Mouse (Mus musculus) cerebellum, adult 18-20 months (tissue): Measurements from ENCODE around the gene Ramp3.
A peak's percentile ranks its signal among the peaks of the same experiment; 100 is the strongest.
"Not testable (repeated sequence)": the region's sequence is repeated elsewhere in the genome, so short reads cannot be mapped to it uniquely, and the experiment has no call there.

Source experiments
- DNase-seq, 2 experiments: peaks; one replicate each; pipeline ENCODE4 v3.0.0; 2021

Gene Ramp3

DNA sequence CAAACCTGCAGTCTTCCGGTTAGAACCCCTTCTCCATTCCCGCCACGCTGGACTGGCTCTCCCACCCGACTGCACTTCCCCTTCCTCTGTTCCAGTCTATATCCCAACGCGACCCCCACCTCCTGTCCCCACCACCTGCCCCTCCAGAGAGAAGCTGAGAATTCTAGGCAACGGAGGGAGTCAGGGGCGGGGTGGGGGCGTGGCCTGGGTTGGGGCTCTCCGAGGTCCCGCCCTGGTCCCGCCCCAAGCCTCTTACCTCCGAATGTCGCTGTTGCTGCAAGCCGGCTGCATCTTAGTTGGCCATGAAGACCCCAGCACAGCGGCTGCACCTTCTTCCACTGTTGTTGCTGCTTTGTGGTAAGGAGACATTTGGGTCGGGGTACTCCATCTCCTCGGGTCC, at the start of gene Ramp3:
Gene Ramp3, plus strand, starts transcription at position 251 of the 400 bp plus-strand sequence.
- DNase-seq, result peak; percentile 66 to 74

DNA sequence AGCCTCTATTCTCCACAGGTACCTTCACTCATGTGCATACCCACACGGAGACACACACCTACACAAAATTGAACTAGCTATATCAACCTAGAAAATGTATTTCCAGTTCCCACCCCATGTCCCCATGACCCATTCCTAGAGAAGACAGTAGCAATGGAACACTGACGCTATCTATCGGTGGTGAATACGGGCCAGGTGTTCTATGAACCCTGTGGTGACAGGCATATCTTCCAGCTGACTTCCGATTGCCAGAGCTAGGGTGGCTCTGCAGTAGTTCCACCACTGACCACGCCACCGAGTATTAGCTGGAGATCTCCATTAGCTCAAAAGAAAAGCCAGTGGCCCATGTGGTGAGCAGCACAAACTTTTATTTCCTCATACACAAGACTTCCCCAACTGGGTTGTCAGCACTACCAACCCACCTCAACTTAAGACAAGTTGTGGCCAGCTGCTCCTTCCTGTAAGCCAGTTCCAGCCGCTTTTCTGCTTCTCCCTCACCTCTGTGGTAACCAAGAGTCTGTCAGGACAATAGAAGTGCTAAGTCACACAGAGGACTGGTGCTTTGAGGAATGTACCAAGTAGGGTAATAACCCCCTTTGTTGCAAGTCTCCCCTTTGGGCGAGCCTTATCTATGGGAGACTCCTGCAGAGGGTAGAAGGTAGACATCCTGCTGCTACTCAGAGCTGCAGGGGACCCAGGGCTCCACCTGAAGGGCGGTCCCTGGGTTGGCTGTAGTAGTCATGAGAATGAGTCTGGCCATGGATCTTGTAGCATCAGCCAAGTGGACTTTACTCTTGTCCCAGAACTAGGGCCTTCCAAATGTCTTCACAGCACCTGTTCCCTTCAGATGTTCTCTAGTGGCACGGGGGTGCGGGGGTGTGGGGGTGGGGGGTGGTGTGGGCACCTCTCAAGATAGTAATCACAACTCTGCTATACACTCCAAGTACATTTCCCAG, 42.8 kb upstream of the Ramp3 start:
- no peak for DNase-seq

- no peak for DNase-seq
Observed at GRCm38 (mm10) chr11:6623704-6624103, 34.6 kb upstream of the Ramp3 start.

- DNase-seq, result no peak
Observed at GRCm38 (mm10) chr11:6624619-6625382, 33.5 kb upstream of the Ramp3 start.

- DNase-seq, result peak; percentile 90 to 96
Observed at GRCm38 (mm10) chr11:6625478-6626387, 32.6 kb upstream of the Ramp3 start, which contains the start of gene Tbrg4. Gene Tbrg4, minus strand, starts transcription at chr11:6626067.

- no peak for DNase-seq
Observed at GRCm38 (mm10) chr11:6626388-6626772, 31.9 kb upstream of the Ramp3 start.

DNA sequence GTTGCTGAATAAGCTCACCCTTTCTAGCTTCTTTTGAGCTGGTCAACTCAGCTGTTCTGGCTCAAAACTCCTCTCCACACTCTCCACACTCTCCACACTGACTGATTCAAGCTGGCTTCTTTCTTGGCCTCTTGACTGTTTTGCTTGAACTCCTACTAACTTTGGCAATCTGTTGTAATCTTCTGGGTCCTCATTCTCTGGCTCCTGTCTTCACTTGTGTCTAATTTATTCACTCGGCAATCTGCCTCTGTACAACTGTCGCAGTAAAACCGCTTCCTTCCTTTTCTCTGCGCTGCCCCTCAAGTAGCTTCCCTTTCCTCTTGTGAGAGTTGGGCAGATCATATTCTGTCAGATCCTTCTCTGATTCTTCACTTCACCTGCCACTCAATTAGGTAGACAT, 30.6 kb upstream of the Ramp3 start:
- no peak for DNase-seq

DNA sequence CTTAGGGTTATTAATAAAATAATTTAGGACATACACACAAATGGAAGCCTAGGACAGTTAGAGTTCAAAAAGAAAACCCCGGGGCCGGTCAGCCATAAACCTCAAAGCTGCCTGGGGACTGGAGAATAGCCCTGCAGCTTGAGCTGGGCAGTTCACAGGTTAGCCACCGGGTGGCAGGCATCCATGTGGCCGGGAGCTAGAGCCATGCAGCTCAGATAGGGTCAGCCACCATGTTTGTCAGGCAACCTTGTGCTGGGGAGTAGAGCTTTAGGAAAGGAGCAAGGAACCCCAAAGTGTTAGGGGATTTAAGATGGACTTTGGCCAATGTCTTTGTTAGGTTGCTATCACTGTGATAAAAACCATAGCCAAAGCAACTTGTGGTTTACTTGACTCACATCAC, 29.8 kb upstream of the Ramp3 start:
- DNase-seq, result peak; percentile 53 to 56

DNA sequence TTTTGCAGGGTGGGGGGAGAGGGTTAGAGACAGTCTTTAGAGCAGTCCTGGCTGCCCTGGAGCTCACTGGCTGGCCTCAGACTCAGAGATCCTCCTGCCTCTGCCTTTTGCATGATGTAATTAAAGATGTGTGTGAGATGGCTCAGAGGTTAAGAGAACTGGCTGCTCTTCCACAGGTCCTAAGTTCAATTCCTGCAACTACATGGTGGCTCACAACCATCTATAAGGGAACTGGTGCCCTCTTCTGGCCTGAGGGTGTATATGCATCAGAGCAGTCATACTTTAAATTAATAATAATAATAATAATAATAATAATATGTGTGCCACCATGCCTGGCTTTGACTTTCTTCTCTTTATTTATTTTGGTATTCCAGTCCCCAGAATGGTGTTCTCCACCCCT, 28.7 kb upstream of the Ramp3 start:
- DNase-seq, result peak; percentile 52 to 54

GRCm38 (mm10) chr11:6636150-6636549, 22.2 kb upstream of the Ramp3 start:
- DNase-seq, result no peak

DNA sequence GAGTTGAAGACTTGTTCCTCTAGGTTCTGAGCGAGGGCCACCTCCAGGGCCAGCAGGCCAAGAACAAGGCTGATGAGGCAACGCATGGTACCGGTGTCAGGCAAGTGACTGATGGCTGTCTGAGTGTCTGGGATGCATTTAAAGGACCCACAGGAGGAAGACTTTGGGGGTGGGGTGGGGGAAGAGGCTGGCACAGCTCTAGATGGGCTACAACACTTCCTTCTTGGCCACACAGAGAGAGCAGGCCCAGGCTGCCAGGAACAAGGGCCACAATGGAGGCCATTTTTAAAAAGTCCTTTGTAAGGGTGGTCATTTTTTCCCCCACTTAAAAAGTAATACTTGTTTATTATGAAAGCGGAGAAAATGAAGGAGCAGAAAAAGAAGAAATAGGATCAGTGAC, 19.8 kb upstream of the Ramp3 start, which contains the start of gene Wap:
Gene Wap, minus strand, starts transcription at position 101 of the 400 bp plus-strand sequence.
- DNase-seq, result no peak

- no peak for DNase-seq
Observed at GRCm38 (mm10) chr11:6639072-6639471, 19.2 kb upstream of the Ramp3 start.

DNA sequence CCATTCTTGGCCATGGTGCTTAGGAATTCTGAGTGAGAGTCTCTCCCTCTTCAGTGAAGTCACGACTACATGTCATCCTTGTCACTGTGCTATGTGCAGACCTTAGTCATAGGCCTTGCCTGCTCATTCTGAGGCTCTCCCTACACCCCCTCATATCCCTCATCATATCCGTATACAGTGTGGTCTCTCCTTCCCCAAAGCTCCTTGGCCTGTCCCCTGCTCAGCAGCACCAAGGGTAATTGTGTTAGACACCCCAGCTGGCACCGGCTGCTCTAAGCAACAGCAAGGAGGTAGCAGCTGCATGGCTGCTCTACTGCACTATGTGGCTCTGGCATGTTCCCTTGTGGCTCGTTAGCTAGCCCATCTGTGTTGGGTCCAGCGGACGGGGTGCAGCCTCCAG, 13.8 kb upstream of the Ramp3 start:
- no peak for DNase-seq

DNA sequence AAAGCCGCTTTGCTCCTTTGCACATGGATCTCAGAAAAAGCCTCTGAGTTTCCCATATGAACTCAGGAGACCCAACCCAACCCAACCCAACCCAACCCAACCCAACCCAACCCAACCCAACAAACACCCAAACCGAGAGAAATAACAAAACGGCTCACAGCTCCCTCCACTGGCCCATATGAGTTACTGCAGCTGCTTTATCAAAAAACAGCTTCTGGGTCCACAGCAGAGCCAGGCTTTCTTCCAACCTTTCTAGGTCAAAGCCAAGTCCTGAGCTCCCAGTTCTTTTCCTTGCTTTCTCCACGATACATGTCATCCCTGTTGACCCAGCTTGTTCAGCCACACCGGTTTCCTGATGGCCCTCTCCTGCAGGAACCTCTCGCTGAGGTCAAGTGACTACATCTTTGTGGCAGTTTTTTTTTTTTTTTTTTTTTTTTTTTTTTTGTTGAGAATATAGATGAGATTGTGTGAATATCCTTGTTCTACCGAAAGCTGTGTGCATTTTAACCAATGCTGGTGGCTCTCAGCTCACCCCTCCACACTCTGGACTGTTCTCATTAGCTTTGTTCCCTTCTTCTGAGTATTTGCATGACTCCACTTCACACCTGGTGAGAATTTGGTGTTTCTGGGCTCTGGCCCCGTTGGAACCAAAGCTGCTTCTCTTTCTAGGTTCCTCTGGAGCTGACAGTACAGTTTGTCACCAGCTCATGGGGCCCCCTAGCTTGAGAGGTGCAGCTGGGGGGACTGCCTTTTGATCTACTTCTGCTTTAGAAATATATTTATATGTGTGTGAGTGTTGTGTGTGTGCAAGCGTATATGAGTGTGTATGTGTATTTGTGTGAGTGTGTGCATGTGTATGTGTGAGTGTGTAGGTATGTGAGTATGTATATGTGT, 10.2 kb upstream of the Ramp3 start:
- DNase-seq, result no peak

DNA sequence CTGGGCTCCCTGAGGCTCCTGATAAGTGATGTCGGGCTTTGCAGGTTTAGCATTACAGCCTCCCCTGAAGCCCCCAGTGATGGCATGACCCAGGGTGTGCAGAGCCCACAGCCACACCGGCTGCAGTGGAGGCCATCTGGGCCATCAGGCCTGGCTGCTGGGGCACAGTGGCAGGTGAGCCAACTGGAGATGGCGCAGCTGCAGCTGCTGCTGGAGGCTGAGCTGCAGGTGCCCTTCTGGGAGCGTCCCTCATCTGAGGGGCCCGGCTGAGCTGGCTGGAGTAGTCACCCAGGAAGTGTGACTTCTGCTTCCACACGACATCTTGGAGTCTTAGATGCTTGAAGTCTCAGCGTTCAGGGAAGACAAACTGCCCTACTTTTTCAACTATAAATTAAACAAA, 7.8 kb upstream of the Ramp3 start:
- no peak for DNase-seq

- DNase-seq, result not testable (repeated sequence)
Observed at GRCm38 (mm10) chr11:6652978-6653377, 5.3 kb upstream of the Ramp3 start.

- peak; percentile 90 to 91 for DNase-seq
Observed at GRCm38 (mm10) chr11:6654903-6655302, 3.4 kb upstream of the Ramp3 start.

DNA sequence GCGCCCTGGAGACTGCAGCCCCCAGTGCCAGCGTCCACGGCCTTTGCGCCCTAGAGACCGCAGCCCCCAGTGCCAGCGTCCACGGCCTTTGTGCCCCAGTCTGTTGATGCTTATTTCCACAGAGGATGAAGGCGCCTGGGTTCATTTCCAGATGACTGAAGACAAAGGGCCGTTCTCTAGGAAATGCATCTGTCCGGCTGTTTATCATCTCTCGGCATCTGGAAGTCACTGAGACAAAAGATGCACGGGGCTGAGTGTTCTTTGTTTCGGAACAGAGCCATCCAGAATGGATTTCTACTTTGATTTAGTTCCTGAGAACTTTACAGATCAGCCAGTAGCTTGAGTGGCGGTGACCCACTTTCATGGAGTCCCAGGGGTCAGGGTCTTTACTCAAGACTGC, 2.9 kb downstream of the Ramp3 start:
- no peak for DNase-seq

DNA sequence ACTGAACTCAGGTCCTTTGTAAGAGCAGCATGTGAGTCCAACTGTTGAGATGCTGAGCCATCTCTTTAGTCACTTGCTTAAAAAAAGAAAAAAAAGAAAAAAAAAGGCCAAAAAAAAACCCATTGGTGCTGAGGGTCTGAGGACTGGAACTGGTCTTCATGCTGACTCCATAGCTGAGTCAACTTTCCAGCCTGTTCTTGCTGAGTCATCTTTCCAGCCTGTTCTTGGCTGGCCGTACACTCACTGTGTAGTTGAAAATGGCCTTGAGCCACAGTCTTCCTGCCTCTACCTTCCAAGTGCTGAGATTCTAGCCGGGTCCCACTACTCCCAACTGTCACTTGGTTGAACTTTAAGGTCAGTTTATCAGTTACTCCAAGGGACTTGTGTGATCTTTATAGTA, 8.3 kb downstream of the Ramp3 start:
- DNase-seq, result no peak

DNA sequence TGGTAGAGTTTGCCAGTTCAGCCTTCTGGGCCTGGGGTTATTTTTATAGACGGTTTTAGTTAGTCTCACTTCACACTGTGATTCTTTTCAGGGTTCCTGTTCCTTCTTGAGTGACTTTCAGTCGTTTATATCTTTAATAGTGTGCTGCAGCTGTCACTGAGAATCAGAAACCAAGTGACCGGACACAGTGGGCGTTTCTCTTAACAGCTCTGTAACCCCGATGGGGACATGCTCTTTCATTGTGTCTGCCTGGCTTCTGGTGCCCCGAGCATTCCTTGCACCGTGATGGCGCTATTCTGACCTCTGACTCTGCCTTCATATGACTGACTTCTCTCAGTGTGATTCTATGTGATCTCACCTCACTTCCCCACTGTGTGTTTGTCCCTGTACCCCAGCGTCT, 10.7 kb downstream of the Ramp3 start:
- DNase-seq, result no peak

- DNase-seq, result no peak
Observed at GRCm38 (mm10) chr11:6670044-6670443, 11.7 kb downstream of the Ramp3 start.

- no peak for DNase-seq
Observed at GRCm38 (mm10) chr11:6670826-6671225, 12.5 kb downstream of the Ramp3 start.
